Comparison of ENCODE assay signal across 8 mouse cellular contexts in the genomic region with DNA sequence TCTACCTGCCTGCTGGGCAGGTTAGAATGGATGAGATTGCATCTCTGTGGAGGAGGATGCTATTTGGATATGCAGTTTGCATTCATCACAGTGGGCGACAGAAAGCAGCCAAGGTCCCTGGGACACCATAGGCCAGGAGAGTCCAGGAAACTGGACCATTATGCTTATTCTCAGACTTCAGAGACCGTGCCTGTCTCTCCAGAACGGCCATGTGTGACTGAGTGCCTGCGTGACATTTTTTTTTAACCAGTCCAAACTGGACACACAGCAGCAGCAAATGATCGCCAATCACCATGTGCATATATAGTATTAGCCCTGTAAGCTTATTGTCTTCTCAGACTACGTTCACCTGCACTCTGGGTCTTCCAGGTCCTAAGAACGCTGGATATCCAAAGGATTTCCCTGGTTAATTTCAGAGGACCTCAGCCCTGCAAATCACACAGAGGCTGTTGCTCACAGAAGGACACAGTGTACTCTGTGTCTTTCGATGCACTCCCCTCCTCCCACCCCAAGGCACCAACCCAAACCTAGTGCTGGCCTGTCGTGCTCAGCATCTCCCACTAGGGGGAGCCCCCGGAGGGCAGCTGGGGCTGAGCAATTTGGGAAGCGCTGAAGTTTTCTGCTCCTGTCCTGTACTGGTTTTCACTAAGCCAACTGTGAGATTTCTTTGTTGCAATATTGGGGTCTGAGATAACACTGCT.
A peak's percentile ranks its signal among the peaks of the same experiment; 100 is the strongest.
DNase-seq lines count a peak whose midpoint lies in the region; ATAC-seq lines count a peak whose summit lies in the region.

No protein-coding gene starts in this region.

- no peaks in the 10 kb centered on the region for H3K27me3 ChIP-seq in hindbrain, embryonic 12.5 days

- WGBS in hindbrain, embryonic 12.5 days: 29% methylated on average over 11 of the region's 11 CpGs

- peaks cover 33% of the 10 kb centered on the region for H3K4me1 ChIP-seq in hindbrain, embryonic 12.5 days

- peak; percentile 94 for DNase-seq in Muller cell, postnatal 12 days (ENCODE audit: inconsistent ontology term)
- peak; percentile 60 for DNase-seq in cerebellum, adult 8-10 months
- peak; percentile 80 to 87 for DNase-seq in frontal cortex, postnatal 14 days (ENCODE audit: low spot score in 2 of 2)
- peak; percentile 94 to 95 for DNase-seq in layer of hippocampus, postnatal 14 days (ENCODE audit: low spot score in 2 of 2)
- peak; percentile 84 for DNase-seq in lung, postnatal 36 days
- DNase-seq in right cerebral cortex, adult 2 months (ENCODE audit: low spot score in 2 of 2): peak; percentile 89 to 91
- DNase-seq in urinary bladder, postnatal 25 days (ENCODE audit: low spot score): peak; percentile 87

- 0 out of 2 replicates have a peak overlapping the region, but pooled peaks have one; percentile 49 for H3K9ac ChIP-seq in hindbrain, embryonic 12.5 days

- H3K9me3 ChIP-seq in hindbrain, embryonic 12.5 days (replicated peaks): no peaks in the 10 kb centered on the region

- peak overlapping the region; percentile 32 for H3K4me2 ChIP-seq in hindbrain, embryonic 12.5 days (replicated peaks)

- H3K27ac ChIP-seq in hindbrain, embryonic 12.5 days: peak overlapping the region; percentile 79

- 0 out of 2 replicates have a peak, but pooled peaks cover 3% of the 10 kb centered on the region for H3K36me3 ChIP-seq in hindbrain, embryonic 12.5 days

- ATAC-seq in hindbrain, embryonic 12.5 days (ENCODE audit: low FRiP score): peak; percentile 87

- no peak overlapping the region for H3K4me3 ChIP-seq in hindbrain, embryonic 12.5 days
